Mouse (Mus musculus) lung, adult 2 months (tissue): ENCODE measurements at regions not wholly inside any gene's neighbourhood (a gene's known extent, or its start where the extent isn't known, plus 50 kb on each side); places are given as distances from the start of the nearest gene placed in this dataset.

Experiments
- CTCF ChIP-seq: fragments of 200-500 bp; IDR thresholded peaks from 2 replicates; pipeline ENCODE4 v1.5.1; 2011; ENCODE audit warnings: mild to moderate bottlenecking, low read length, control low read depth; ENCODE audit not compliant: insufficient read depth
- POLR2A ChIP-seq: fragments of 200-500 bp; IDR thresholded peaks from 2 replicates; pipeline ENCODE4 v1.6.1; 2011; ENCODE audit warnings: low read depth, mild to moderate bottlenecking, control low read depth, low read length, borderline replicate concordance; ENCODE audit errors: extremely low read depth

- TF ChIP-seq CTCF (peak; percentile 51), POLR2A (no peak)
These were observed 174.1 kb upstream of the Csf3r start for GRCm38 (mm10) chr4:125850300-125850699.
